Mouse (Mus musculus): Measurements from ENCODE around the gene Lsamp.

GRCm38 (mm10) chr16:41787146-41787545, 1803.0 kb downstream of the Lsamp start:
- no peak for TF ChIP-seq CTCF (IDR thresholded peaks at IDR 0.05; ENCODE audit: extremely low read depth, insufficient read depth, insufficient read length, insufficient replicate concordance)
- no peak for TF ChIP-seq POLR2A (IDR thresholded peaks at IDR 0.05; ENCODE audit: low read depth, low read length)
